Mouse (Mus musculus) T-helper 1 cell (primary cell): ENCODE measurements around the gene Atp2b1.

Experiments
- in situ Hi-C: fragments of 300-600 bp; cut with MboI, MseI; formaldehyde crosslinking; loops from one replicate; pipeline ENCODE4 v1.15.1; 2025; ENCODE audit warnings: high pct_unique_total_duplicates

Atp2b1 gene

DNA sequence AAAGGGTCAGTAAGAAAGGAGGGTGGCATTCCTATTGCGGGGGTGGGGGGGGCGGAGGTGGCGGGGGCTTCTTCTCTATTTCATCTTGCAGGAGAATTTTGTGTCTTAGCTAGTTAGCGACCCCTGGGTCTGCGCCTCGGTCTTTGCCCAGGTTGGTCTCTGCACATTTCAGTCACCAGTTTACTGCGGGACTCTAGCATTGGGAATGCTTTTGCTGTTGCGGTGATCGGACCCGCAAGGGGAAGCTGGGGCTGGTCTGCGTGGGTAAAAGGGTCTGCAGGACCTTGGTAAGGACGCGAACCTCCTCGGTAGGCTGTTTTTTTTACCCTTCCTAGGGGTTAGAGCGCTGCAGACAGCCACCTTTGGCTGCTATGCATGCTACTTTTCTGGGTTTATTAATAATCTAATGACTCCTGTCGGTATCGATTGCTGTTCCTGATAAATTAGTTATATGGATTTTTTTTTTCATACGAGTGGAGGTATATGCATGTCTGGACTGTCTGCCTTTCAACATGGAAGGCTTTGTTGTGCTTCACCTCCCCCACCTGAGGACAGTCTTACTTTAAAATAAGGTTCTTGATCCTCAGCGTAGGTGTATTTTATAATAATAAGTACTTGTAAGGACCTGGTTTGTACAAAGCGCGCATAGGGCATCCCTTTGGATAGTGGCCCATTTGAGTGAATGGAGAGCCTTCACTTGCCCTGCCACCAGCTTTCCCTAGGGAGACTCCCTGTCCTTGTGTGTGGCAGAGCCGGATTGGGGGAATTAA is 2.0 kb downstream of the Atp2b1 start:
- in situ Hi-C loops = no loop called here

DNA sequence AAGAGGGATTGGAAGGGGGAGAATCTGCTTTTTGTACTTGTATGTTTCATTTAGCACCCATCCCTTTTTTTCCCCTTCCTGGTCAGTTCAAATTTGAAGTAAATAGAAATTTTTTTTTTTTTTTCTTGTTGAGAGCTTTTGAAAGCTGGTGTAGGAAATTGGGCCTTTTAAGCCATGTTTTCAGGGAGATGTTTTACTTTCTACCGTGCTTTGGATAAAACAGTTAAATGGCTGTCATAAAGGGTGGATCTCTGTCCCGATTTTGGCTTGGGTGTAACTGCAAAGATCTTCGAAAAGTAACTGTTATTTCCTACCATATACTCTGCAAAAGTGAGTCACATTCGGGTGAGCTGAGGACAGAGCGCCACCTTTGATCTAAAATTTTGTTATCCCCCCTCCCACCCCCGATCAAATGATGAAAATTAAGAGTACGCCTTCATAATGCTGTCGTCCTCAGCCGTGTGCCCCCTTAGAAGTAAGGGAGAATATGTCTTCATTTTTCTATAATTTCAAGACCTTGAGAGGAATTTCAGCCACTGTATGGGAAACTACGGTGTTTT is 2.7 kb downstream of the Atp2b1 start:
- in situ Hi-C loops = no loop called here

GRCm38 (mm10) chr10:98925081-98925480 is 10.9 kb downstream of the Atp2b1 start:
- in situ Hi-C loops = no loop called here

DNA sequence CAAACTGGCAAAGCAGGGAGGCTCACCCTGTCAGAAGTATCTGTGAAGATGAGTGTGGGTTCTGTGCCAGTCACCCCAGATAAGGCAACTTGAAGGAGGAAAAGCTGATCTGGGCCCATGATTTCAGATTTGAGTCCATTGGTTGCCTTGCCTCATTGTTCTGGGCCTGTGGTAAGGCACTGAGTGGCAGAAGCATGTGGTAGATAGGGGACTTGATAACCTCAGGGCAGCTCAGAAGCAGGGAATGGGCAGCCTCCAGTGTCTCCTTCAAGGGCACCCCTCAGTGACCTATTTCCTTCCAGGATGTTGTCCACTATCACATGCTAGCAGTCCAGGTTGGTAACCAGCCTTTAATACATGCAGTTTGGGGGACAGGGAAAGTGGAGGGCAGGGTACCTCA is 12.8 kb downstream of the Atp2b1 start:
- in situ Hi-C loops = no loop called here

DNA sequence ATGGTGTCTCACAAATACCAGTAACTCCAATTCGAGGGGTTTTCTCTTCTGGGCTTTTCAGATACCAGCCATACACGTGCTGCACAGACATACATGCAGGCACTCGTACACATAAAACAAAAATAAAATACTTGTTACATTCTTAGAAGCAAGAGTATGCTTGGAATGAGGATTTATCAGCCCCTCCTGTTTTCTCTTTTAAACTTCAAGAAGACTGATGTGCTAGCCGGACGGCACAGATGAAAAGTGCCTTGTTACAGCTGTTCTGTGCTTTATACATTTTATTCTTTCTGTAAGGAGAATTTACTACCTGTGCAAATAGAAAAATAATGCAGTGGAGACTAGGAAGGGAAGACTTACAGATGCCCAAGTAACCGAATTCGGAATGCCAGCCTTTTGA is 15.2 kb downstream of the Atp2b1 start:
- in situ Hi-C loops = no loop called here

DNA sequence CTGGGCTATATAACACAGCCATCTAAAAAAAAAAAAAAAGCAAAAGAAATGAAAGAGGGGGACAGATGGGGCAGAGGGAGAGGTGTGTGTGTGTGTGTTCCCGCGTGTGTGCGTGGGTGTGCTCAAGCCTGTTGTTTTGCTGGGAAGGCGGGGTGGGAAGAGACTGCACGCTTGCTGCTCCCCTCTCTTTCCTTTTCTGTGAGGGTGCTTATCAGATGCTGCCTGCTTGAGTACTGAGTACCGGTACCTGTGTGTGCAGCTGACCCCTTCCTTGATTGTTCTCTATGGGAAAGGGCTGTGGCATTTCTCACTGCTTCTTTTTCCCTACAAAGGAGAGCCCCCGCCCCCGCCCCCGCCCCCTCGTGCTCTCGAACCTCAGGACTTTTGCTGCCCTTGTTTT is 15.9 kb downstream of the Atp2b1 start:
- in situ Hi-C loops = no loop called here

DNA sequence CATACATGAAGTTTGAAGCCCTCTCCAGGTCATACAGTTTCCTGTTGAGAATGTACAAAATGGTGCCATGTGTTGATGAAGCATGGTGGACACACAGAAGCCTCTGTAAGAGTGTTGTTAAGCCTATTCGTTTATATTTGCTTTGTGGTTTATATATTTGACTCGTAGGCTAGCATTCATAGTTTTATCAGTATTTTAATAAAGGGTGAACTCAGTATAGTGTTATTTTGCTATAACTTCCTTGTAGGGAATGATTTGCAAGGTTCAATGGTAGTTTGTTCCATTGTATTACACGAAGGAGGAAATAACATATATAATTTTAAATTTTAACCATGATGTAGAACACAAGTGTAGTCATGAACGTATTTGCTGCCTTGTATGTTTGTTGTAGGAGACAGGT is 25.9 kb downstream of the Atp2b1 start:
- in situ Hi-C loops = no loop called here

DNA sequence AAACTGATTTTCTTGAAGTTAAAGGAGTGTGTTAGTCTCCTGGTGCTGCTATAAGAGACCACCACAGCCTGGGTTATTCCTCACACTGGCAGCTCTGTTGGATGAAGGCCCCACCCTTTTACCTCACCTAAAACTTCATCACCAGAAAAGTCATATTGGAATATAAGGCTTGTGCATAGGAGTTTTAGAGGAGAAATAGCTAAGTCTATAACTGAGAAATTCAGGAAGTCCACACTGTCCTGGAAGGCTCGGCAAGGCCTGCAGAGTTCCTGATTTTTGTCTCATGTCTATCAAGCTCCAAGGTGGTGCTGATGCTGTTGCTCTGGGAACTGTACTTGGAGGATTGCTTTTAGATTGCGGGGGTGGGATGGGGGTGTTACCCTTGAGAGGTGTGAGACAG is 26.6 kb downstream of the Atp2b1 start:
- in situ Hi-C loops = no loop called here

DNA sequence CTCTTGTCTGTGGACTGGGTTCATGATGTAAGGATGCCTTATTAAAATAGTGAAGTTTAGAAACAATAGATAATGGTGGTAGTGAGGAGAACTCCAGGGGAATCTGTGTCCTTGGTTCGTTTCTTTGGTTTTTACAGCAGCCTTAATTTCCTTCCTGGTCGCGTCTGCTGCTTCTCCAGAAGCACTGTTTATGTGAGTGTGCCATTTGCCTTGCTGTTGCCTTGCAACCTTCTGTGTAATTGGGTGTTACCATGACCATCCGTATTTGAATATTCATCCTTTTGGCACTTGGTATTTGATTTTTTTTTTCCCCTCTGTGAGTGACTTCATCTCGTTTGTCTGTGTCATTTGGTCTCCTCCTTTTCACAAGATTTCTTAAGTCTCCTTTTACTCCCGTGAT is 27.8 kb downstream of the Atp2b1 start:
- in situ Hi-C loops = no loop called here

- in situ Hi-C loops = no loop called here
These were observed 28.8 kb downstream of the Atp2b1 start for GRCm38 (mm10) chr10:98942999-98943398.

- in situ Hi-C loops = no loop called here
These were observed 29.7 kb downstream of the Atp2b1 start for GRCm38 (mm10) chr10:98943894-98944293.

DNA sequence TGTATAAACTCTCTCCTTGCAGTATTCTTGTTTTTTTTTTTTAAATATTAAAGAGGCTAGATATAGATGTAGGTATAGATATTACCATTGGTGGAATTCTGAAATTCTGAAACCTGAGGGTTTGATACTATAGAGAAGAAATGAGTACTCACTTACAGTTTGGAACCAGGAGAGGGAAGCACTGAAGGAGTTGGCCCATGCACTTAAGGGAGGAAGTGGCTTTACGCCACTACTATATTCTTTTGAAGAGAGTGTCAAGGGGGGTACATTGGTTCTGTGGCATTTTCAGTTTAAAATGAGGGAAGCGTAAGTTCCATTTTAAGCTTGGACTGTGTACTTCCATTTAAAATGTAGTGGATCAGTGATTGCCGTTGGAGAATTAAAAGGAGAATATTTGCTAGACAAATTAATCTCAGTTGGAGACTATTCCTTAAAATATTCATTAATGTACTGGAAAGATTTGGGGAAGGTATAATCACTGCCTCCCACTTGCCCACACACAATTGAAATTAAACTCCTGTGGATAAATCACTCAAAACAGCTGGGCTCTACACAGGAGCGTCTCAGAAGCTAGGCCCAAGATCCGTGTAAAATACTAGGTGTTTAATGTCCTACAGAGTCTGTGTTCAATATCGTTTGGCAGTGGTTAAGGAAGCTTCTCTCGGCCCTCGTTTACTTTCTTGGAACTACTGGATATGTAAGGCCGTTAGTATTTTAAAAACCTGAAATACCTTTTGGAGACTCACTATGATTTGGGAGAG is 32.0 kb downstream of the Atp2b1 start:
- in situ Hi-C loops = no loop called here

DNA sequence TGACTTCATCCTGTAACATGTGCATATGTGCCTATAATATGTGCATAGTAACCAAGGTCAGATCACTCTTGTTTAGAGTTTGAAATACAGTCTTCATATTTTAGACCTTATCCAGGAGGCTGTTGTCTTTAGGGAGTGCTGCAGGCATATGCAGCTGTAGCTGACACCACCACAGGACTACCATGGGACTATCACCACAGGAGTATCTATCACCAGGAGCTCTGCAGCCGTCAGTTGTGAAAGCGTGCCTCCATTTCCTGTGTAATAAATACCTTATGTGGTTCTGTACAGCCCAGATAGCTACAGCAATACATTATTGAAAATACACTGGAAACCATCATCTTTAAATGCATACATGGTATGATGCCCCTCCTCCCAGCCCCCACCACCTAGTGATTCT is 33.0 kb downstream of the Atp2b1 start:
- in situ Hi-C loops = no loop called here

GRCm38 (mm10) chr10:98948096-98948495 is 33.9 kb downstream of the Atp2b1 start:
- in situ Hi-C loops = no loop called here

GRCm38 (mm10) chr10:98949750-98950149 is 35.5 kb downstream of the Atp2b1 start:
- in situ Hi-C loops = no loop called here

- in situ Hi-C loops = no loop called here
These were observed 37.4 kb downstream of the Atp2b1 start for GRCm38 (mm10) chr10:98951286-98952270.

GRCm38 (mm10) chr10:98954230-98954993 is 40.2 kb downstream of the Atp2b1 start:
- in situ Hi-C loops = no loop called here

- in situ Hi-C loops = no loop called here
These were observed 41.9 kb downstream of the Atp2b1 start for GRCm38 (mm10) chr10:98956124-98956523.

GRCm38 (mm10) chr10:98958752-98959151 is 44.5 kb downstream of the Atp2b1 start:
- in situ Hi-C loops = no loop called here

DNA sequence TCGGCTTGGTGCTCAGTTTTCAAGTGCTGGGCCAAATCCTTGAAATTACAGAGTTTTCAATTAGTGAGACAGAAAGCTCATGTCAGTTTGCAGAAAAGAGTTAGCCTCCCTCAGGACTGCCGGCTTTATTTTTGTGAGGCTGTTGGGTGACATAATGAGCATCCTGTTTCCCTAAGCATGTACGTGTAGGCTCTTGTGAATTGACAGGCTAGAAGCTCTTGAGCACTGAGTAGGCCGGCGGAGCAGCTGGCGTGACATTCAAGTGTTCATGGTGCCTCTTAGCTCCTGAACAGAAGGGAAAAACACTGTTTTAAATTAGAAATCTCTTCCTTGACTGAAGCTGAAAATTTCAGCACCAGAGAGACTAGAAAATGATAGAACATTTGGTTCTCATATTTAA is 45.2 kb downstream of the Atp2b1 start:
- in situ Hi-C loops = no loop called here

DNA sequence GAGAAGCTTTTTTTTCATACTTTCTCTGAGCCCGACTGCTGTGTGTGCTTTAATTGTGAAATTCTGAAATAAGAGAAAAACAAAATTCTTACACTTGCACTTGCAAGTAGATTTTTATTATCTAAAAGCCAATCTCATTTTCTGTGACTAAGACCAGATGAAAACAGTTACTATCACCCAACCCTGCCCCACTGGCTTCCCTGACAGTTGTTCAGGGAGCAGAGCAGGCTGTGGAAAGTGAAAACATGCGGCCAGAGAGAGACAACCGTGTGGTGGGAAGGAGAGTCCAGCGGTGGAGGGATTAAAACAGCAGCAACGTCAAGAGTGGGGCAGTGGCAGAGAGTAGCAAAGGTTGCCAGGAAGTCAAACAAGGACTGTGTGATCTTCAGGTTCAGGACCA is 46.7 kb downstream of the Atp2b1 start:
- in situ Hi-C loops = loop anchor here (10.0 kb wide), 1 partner anchor 494 kb away; no protein-coding TSS in a partner anchor
